16 mouse cellular contexts compared by ENCODE assay signal in genomic region chr12:10473986-10474385, GRCm38 (mm10).
DNase-seq lines count a peak whose midpoint lies in the region; ATAC-seq and TF ChIP-seq lines count a peak whose summit lies in the region.
"Had no signal": no experiment of that assay in that cellular context is flagged by ENCODE, and none has a peak within 500 bp of the region (broad histone marks: within the 10 kb centered on the region; RNA-seq: fewer than 3 reads in every experiment).

No protein-coding gene starts in this region.

- no peak overlapping the region for H3K4me2 ChIP-seq in forebrain, postnatal 0 days (ENCODE audit: low read depth)
- H3K4me2 ChIP-seq in forebrain, embryonic 16.5 days (ENCODE audit: low read length), result no peak overlapping the region
- H3K4me2 ChIP-seq in limb, embryonic 14.5 days (replicated peaks; ENCODE audit: low read depth, low read length, severe bottlenecking), result no peak overlapping the region
- no peak overlapping the region for H3K4me2 ChIP-seq in hindbrain, embryonic 13.5 days
- H3K4me2 ChIP-seq: hindbrain, embryonic 12.5 days; neural tube, embryonic 13.5 days had no signal

- DNase-seq in forebrain, postnatal 0 days, result peak; percentile 1
- DNase-seq in limb, embryonic 14.5 days (ENCODE audit: low spot score), result peak; percentile 62
- no peak for DNase-seq in limb, embryonic 10.5 days (ENCODE audit: low spot score)
- peak; percentile 2 for DNase-seq in brain, embryonic 14.5 days (ENCODE audit: low read depth)
- peak; percentile 11 to 20 for DNase-seq in heart, postnatal 36 days
- DNase-seq in thymus, postnatal 4 days, result no peak
- DNase-seq: adrenal gland, postnatal 14 days; cerebellum, postnatal 14 days; kidney, adult 18-20 months; kidney, postnatal 4 days had no signal

- intact Hi-C loops in heart, postnatal 36 days (cut with DNase I), result no loop called here

- H3K4me1 ChIP-seq in forebrain, postnatal 0 days (ENCODE audit: insufficient read depth), result no peaks in the 10 kb centered on the region
- H3K4me1 ChIP-seq in forebrain, embryonic 16.5 days (replicated peaks; ENCODE audit: control insufficient read depth, insufficient read depth, low read length), result no peaks in the 10 kb centered on the region
- no peaks in the 10 kb centered on the region; the same call in 1 of the 2 replicates for H3K4me1 ChIP-seq in limb, embryonic 14.5 days (ENCODE audit: control insufficient read depth, insufficient read depth, low read length)
- peaks cover 5% of the 10 kb centered on the region for H3K4me1 ChIP-seq in limb, embryonic 10.5 days
- H3K4me1 ChIP-seq in hindbrain, embryonic 13.5 days (replicated peaks), result no peaks in the 10 kb centered on the region
- H3K4me1 ChIP-seq: hindbrain, embryonic 12.5 days; neural tube, embryonic 13.5 days had no signal

- WGBS in forebrain, postnatal 0 days, result 72% methylated on average over 1 of the region's 1 CpGs
- WGBS in forebrain, embryonic 16.5 days, result 83% methylated on average over 1 of the region's 1 CpGs
- 63% methylated on average over 1 of the region's 1 CpGs for WGBS in limb, embryonic 14.5 days
- 80% methylated on average over 1 of the region's 1 CpGs for WGBS in limb, embryonic 10.5 days
- WGBS in hindbrain, embryonic 13.5 days, result 73% methylated on average over 1 of the region's 1 CpGs

- H3K36me3 ChIP-seq in forebrain, postnatal 0 days (ENCODE audit: insufficient read depth), result no peaks in the 10 kb centered on the region
- H3K36me3 ChIP-seq in forebrain, embryonic 16.5 days (ENCODE audit: control insufficient read depth, insufficient read depth), result no peaks in the 10 kb centered on the region
- H3K36me3 ChIP-seq in limb, embryonic 14.5 days (ENCODE audit: control insufficient read depth, insufficient read depth, low read length), result no peaks in the 10 kb centered on the region
- H3K36me3 ChIP-seq in limb, embryonic 10.5 days, result no peaks in the 10 kb centered on the region
- H3K36me3 ChIP-seq in hindbrain, embryonic 13.5 days, result no peaks in the 10 kb centered on the region
- H3K36me3 ChIP-seq: hindbrain, embryonic 12.5 days; neural tube, embryonic 13.5 days had no signal

- no peak overlapping the region for H3K4me3 ChIP-seq in forebrain, postnatal 0 days (ENCODE audit: low read depth, low read length)
- H3K4me3 ChIP-seq in forebrain, embryonic 16.5 days (replicated peaks; ENCODE audit: low read length), result no peak overlapping the region
- no peak overlapping the region for H3K4me3 ChIP-seq in limb, embryonic 14.5 days (replicated peaks; ENCODE audit: low read length)
- no peak overlapping the region for H3K4me3 ChIP-seq in limb, embryonic 10.5 days
- no peak overlapping the region for H3K4me3 ChIP-seq in hindbrain, embryonic 13.5 days
- H3K4me3 ChIP-seq: hindbrain, embryonic 12.5 days; neural tube, embryonic 13.5 days had no signal

- H3K27me3 ChIP-seq in forebrain, postnatal 0 days (ENCODE audit: insufficient read depth, low read length), result no peaks in the 10 kb centered on the region
- H3K27me3 ChIP-seq in forebrain, embryonic 16.5 days (replicated peaks; ENCODE audit: control insufficient read depth, insufficient read depth, low read length), result no peaks in the 10 kb centered on the region
- H3K27me3 ChIP-seq in limb, embryonic 14.5 days (ENCODE audit: control insufficient read depth, insufficient read depth, low read length), result no peaks in the 10 kb centered on the region
- H3K27me3 ChIP-seq in limb, embryonic 10.5 days (ENCODE audit: low read depth, poor library complexity, severe bottlenecking), result no peaks in the 10 kb centered on the region
- no peaks in the 10 kb centered on the region for H3K27me3 ChIP-seq in hindbrain, embryonic 13.5 days
- H3K27me3 ChIP-seq: hindbrain, embryonic 12.5 days; neural tube, embryonic 13.5 days had no signal

- no peak for TF ChIP-seq CTCF in forebrain, postnatal 0 days (IDR thresholded peaks at IDR 0.05; ENCODE audit: low read depth)
- TF ChIP-seq CTCF in brain, embryonic 14.5 days (IDR thresholded peaks at IDR 0.05; ENCODE audit: borderline replicate concordance, extremely low read depth, insufficient read depth, insufficient read length), result no peak

- H3K9ac ChIP-seq in forebrain, postnatal 0 days, result no peak overlapping the region
- no peak overlapping the region for H3K9ac ChIP-seq in forebrain, embryonic 16.5 days (replicated peaks; ENCODE audit: low read depth, low read length)
- no peak overlapping the region for H3K9ac ChIP-seq in limb, embryonic 14.5 days (ENCODE audit: low read depth, low read length, severe bottlenecking)
- H3K9ac ChIP-seq in hindbrain, embryonic 13.5 days, result no peak overlapping the region
- H3K9ac ChIP-seq: hindbrain, embryonic 12.5 days; neural tube, embryonic 13.5 days had no signal

- ATAC-seq in forebrain, postnatal 0 days, result no peak; the same call in 1 of the 2 replicates
- ATAC-seq in forebrain, embryonic 16.5 days, result no peak
- peak; percentile 30; the same call in 1 of the 2 replicates for ATAC-seq in limb, embryonic 14.5 days (ENCODE audit: low FRiP score, low read depth)
- ATAC-seq in hindbrain, embryonic 13.5 days (ENCODE audit: low FRiP score), result no peak
- ATAC-seq: forebrain, embryonic 14.5 days had no signal

- no peaks in the 10 kb centered on the region for H3K9me3 ChIP-seq in forebrain, postnatal 0 days (ENCODE audit: low read length)
- H3K9me3 ChIP-seq in forebrain, embryonic 16.5 days (ENCODE audit: control insufficient read depth, low read length), result no peaks in the 10 kb centered on the region
- H3K9me3 ChIP-seq in limb, embryonic 14.5 days (ENCODE audit: control insufficient read depth, low read length), result no peaks in the 10 kb centered on the region
- no peaks in the 10 kb centered on the region for H3K9me3 ChIP-seq in limb, embryonic 10.5 days (replicated peaks)
- no peaks in the 10 kb centered on the region for H3K9me3 ChIP-seq in hindbrain, embryonic 13.5 days
- H3K9me3 ChIP-seq: hindbrain, embryonic 12.5 days; neural tube, embryonic 13.5 days had no signal

- TF ChIP-seq POLR2A in limb, embryonic 14.5 days (IDR thresholded peaks at IDR 0.05; ENCODE audit: borderline replicate concordance, extremely low read depth, insufficient read depth, insufficient read length), result no peak
- no peak for TF ChIP-seq POLR2A in brain, embryonic 14.5 days (IDR thresholded peaks at IDR 0.05; ENCODE audit: borderline replicate concordance, extremely low read depth, insufficient read depth, insufficient read length, poor library complexity, severe bottlenecking)

- no peak overlapping the region for H3K27ac ChIP-seq in forebrain, postnatal 0 days (ENCODE audit: low read depth, low read length)
- H3K27ac ChIP-seq in forebrain, embryonic 16.5 days (ENCODE audit: low read length), result no peak overlapping the region
- H3K27ac ChIP-seq in limb, embryonic 14.5 days (replicated peaks; ENCODE audit: low read depth, low read length), result no peak overlapping the region
- no peak overlapping the region for H3K27ac ChIP-seq in limb, embryonic 10.5 days
- no peak overlapping the region for H3K27ac ChIP-seq in hindbrain, embryonic 13.5 days
- H3K27ac ChIP-seq: hindbrain, embryonic 12.5 days; macrophage; neural tube, embryonic 13.5 days had no signal

Comparison
In these comparisons a context has a peak if more than half of its experiments do, and no peak if none do; other contexts are left out.
1. DNase-seq: peak in forebrain, postnatal 0 days (single experiment), limb, embryonic 14.5 days (single experiment), brain, embryonic 14.5 days (single experiment) and heart, postnatal 36 days (2 of 2); none in limb, embryonic 10.5 days (single experiment) and thymus, postnatal 4 days (single experiment).